Mouse (Mus musculus) lung, adult 10 weeks (tissue): ENCODE results near the gene Vmn2r9. TPM values are rescaled to one million over a fixed set of nuclear protein-coding genes. Genes with fewer than 3 reads are reported as not detected.

Experiments
- polyA plus RNA-seq: library from polyadenylated mRNA; stranded (reverse); fragments of 350-450 nt; fragmentation: Illumina TruSeq; extraction: RNeasy Lipid Tissue Mini Kit (QIAGEN cat#74804); gene quantifications from one replicate; pipeline ENCODE4 v1.2.3, GENCODE M21; 2014; ENCODE audit warnings: low read depth, low replicate concordance; ENCODE audit not compliant: insufficient read depth

Gene Vmn2r9
- not detected for polyA plus RNA-seq

GRCm38 (mm10) chr5:108852501-108852900, at the start of gene Vmn2r9:
Gene Vmn2r9, minus strand, starts transcription at chr5:108852601.

GRCm38 (mm10) chr5:108808750-108809149, 43.7 kb downstream of the Vmn2r9 start, which contains the start of gene Vmn2r8:
Gene Vmn2r8, minus strand, starts transcription at chr5:108808850.

GRCm38 (mm10) chr5:108795263-108795662, 57.1 kb downstream of the Vmn2r9 start, which contains the start of gene Tmed11:
Gene Tmed11, minus strand, starts transcription at chr5:108795363.

Other genes starting within 250 kb of the Vmn2r9 start
- gene Gak, start 222.8 kb downstream of the Vmn2r9 start, polyA plus RNA-seq: 33.9 TPM
- gene Tmem175, start 222.8 kb downstream of the Vmn2r9 start, polyA plus RNA-seq: 11.5 TPM
- gene Idua, start 192.3 kb downstream of the Vmn2r9 start, polyA plus RNA-seq: 6.7 TPM
- 4.6 TPM for gene Dgkq, start 182.9 kb downstream of the Vmn2r9 start, polyA plus RNA-seq
- not detected for gene Slc26a1, start 177.0 kb downstream of the Vmn2r9 start, polyA plus RNA-seq
- gene Fgfrl1, start 160.2 kb downstream of the Vmn2r9 start, polyA plus RNA-seq: 16.8 TPM
- not detected for gene Rnf212, start 77.6 kb downstream of the Vmn2r9 start, polyA plus RNA-seq
- gene Tmed11, start 57.2 kb downstream of the Vmn2r9 start, polyA plus RNA-seq: not detected
- not detected for gene Vmn2r8, start 43.8 kb downstream of the Vmn2r9 start, polyA plus RNA-seq
- not detected for gene Vmn2r10, start 153.9 kb upstream of the Vmn2r9 start, polyA plus RNA-seq
- not detected for gene Vmn2r11, start 207.0 kb upstream of the Vmn2r9 start, polyA plus RNA-seq
- not detected for gene Vmn2r12, start 245.3 kb upstream of the Vmn2r9 start, polyA plus RNA-seq